Mouse (Mus musculus) neural tube, embryonic 13.5 days (tissue): ENCODE results near the gene Cass4. TPM values are rescaled to one million over a fixed set of nuclear protein-coding genes. Genes with fewer than 3 reads are reported as not detected.
A peak's percentile ranks its signal among the peaks of the same experiment; 100 is the strongest.

Experiments used
- ATAC-seq: fragments of 200-750 bp; cut with Nextera tagmentation; 2 replicates; pipeline ENCODE4 v1.8.0; 2017; ENCODE audit warnings: low read depth, mild to moderate bottlenecking, moderate TSS enrichment, moderate library complexity
- H3K27ac ChIP-seq: fragments of 300-500 bp; sonication (generic); replicated peaks from 2 replicates; pipeline ENCODE4 v1.5.1; 2015; ENCODE audit warnings: moderate library complexity, mild to moderate bottlenecking, inconsistent platforms
- H3K27me3 ChIP-seq: fragments of 300-500 bp; sonication (generic); 2 replicates; pipeline ENCODE4 v1.6.1; 2015; ENCODE audit warnings: mild to moderate bottlenecking, inconsistent platforms
- H3K36me3 ChIP-seq: fragments of 300-500 bp; sonication (generic); 2 replicates; pipeline ENCODE4 v1.6.1; 2015; ENCODE audit warnings: mild to moderate bottlenecking, inconsistent platforms
- H3K4me1 ChIP-seq: fragments of 300-500 bp; sonication (generic); replicated peaks from 2 replicates; pipeline ENCODE4 v1.6.1; 2015; ENCODE audit warnings: inconsistent platforms
- H3K4me2 ChIP-seq: fragments of 300-500 bp; sonication (generic); 2 replicates; pipeline ENCODE4 v1.6.1; 2015; ENCODE audit warnings: inconsistent platforms, mild to moderate bottlenecking, moderate library complexity
- H3K4me3 ChIP-seq: fragments of 300-500 bp; sonication (generic); 2 replicates; pipeline ENCODE4 v1.5.1; 2015; ENCODE audit warnings: mild to moderate bottlenecking, inconsistent platforms
- H3K9ac ChIP-seq: fragments of 300-500 bp; sonication (generic); 2 replicates; pipeline ENCODE4 v1.6.1; 2015; ENCODE audit warnings: moderate library complexity, mild to moderate bottlenecking, inconsistent platforms
- H3K9me3 ChIP-seq: fragments of 300-500 bp; sonication (generic); 2 replicates; pipeline ENCODE4 v1.6.1; 2016; ENCODE audit warnings: inconsistent platforms
- WGBS: fragments of 180-500 bp; shearing (Covaris S2); methylation state at CpG from one replicate; pipeline ENCODE4 v1.1.7; 2015; 5-methylcytosine and 5-hydroxymethylcytosine counted together
- polyA plus RNA-seq: library from polyadenylated mRNA; unstranded; fragments of >200 nt; fragmentation: Nextera tagmentation; extraction: Ambion mirVana; gene quantifications from 2 replicates; pipeline ENCODE4 v1.2.1, GENCODE M21; 2015

Cass4 gene
- polyA plus RNA-seq, 1 experiment from 2014 or later = 0.46 TPM

DNA sequence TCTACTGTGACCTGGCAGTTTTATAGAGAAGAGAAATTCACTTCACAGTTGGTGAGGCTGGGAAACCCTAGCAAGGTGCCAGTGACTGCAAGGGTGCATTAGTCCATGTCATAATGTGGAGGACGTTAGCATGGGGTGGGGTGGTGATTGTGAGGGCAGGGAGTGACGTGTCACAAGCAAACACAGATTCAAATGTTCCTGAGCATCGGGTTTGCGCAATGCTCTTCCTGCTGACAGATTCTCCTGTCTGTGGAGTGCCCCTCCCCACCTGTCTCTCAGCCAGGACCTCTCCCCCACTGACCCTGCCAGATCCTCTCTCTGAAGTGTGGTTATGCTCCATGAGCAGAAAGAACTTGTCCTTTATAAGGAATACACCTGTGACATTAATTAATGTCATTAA is 54.7 kb downstream of the Cass4 start:
- no peak overlapping the region for H3K4me2 ChIP-seq
- WGBS = 87% methylated on average over 4 of the region's 4 CpGs
- H3K27ac ChIP-seq = no peak overlapping the region
- no peaks in the 10 kb centered on the region for H3K27me3 ChIP-seq
- peaks cover 88% of the 10 kb centered on the region for H3K36me3 ChIP-seq
- no peak for ATAC-seq
- H3K9ac ChIP-seq = no peak overlapping the region
- no peaks in the 10 kb centered on the region for H3K9me3 ChIP-seq
- no peak overlapping the region for H3K4me3 ChIP-seq
- H3K4me1 ChIP-seq = no peaks in the 10 kb centered on the region

DNA sequence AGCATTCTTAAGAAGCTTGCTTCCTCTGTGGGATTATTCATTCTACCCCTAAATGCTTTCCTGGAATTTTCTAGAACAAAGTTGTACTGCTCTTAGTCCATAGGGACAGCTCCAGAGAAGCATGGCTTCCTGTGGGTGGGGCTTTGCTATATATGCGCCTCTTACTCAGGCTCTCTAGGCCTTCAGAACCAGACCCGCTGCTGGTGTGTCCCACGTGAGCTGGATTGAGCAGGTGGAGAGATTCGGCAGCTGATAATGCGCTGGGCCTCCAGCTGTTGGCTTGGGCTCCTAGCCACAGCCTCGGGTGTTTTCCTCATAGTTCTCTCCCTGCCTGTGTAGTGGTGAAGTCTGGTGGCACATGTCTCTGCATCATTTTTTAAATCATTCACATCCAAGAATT is 57.0 kb downstream of the Cass4 start:
- H3K9me3 ChIP-seq = no peaks in the 10 kb centered on the region
- no peaks in the 10 kb centered on the region for H3K4me1 ChIP-seq
- H3K4me2 ChIP-seq = no peak overlapping the region
- H3K9ac ChIP-seq = no peak overlapping the region
- no peaks in the 10 kb centered on the region for H3K27me3 ChIP-seq
- no peak overlapping the region for H3K27ac ChIP-seq
- ATAC-seq = no peak
- WGBS = 89% methylated on average over 6 of the region's 6 CpGs
- peaks cover 92% of the 10 kb centered on the region for H3K36me3 ChIP-seq
- H3K4me3 ChIP-seq = no peak overlapping the region

DNA sequence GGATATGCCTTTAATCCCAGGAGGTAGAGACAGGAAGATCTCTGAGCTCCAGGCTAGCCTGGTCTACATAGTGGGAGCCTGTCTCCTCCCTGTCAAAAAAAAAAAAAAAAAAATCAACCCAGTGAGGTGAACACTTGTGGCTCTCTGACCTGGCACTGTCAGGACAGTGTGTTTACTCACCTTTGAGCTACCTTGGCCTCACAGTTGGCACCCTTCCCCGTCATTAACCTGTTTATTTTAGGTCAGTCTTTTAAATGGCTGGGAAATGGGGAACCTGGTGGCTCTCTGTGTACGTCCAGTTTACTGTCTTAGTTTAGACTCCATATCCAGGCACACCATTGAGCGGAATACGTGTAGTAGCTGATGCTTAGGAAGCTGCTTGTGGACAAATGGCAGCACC is 58.4 kb downstream of the Cass4 start:
- H3K27me3 ChIP-seq = no peaks in the 10 kb centered on the region
- 96% methylated on average over 4 of the region's 4 CpGs for WGBS
- peaks cover 89% of the 10 kb centered on the region for H3K36me3 ChIP-seq
- H3K4me1 ChIP-seq = no peaks in the 10 kb centered on the region
- no peak overlapping the region for H3K4me2 ChIP-seq
- H3K4me3 ChIP-seq = no peak overlapping the region
- ATAC-seq = no peak
- no peaks in the 10 kb centered on the region for H3K9me3 ChIP-seq
- H3K9ac ChIP-seq = no peak overlapping the region
- no peak overlapping the region for H3K27ac ChIP-seq

DNA sequence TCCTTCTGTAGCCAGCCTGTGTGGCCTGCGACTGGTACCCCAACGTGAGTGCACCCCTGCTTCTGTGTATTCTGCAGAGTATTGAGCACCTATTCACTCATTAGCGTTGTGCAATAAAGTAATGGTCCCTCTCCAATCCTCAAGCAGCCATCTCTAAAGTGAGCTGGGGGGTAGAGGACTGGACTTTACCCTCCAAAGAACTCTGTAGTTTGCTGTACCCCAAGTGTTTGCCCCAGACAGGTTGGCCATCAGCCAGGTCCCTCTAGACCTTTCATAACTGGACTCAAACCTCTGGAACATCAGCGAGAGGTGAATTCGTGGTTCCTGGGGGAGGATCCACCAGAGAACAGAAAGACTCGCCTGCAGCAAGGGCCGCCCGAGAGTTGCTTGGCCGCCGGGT is 58.9 kb downstream of the Cass4 start:
- ATAC-seq = no peak
- H3K36me3 ChIP-seq = peaks cover 89% of the 10 kb centered on the region
- H3K27ac ChIP-seq = no peak overlapping the region
- WGBS = 94% methylated on average over 10 of the region's 10 CpGs
- no peak overlapping the region for H3K4me2 ChIP-seq
- no peaks in the 10 kb centered on the region for H3K9me3 ChIP-seq
- no peak overlapping the region for H3K4me3 ChIP-seq
- no peak overlapping the region for H3K9ac ChIP-seq
- no peaks in the 10 kb centered on the region for H3K27me3 ChIP-seq
- no peaks in the 10 kb centered on the region for H3K4me1 ChIP-seq

DNA sequence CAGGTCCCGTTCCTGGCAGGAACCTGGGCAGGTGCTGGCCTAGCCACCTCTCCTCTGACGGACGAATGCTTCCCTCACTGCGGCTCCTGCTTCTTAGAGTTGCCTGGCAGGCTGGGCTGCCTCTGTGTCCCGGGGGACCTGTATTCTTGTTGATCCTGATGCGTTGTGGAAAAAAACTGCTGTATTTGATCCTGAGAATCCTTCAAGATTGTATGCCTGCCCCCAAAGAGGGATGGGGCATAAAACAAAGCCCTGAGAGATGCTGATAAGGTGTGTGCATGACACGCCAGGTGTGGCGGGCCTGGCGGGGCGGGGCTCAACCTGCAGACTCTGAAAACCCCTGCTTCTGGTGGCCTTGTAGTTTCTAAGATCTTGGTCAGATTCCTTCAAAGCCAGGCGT is 64.9 kb downstream of the Cass4 start, which contains the start of gene Gcnt7:
Gene Gcnt7, minus strand, starts transcription at position 101 of the 400 bp plus-strand sequence.
- no peak within 1 kb of the TSS for H3K9ac ChIP-seq
- H3K4me3 ChIP-seq = no peak within 1 kb of the TSS
- H3K4me1 ChIP-seq = no peaks in the 10 kb centered on the region
- H3K4me2 ChIP-seq = no peak within 1 kb of the TSS
- no peak within 1 kb of the TSS for H3K27ac ChIP-seq
- H3K36me3 ChIP-seq = peaks cover 68% of the 10 kb centered on the region
- no peaks in the 10 kb centered on the region for H3K9me3 ChIP-seq
- H3K27me3 ChIP-seq = no peaks in the 10 kb centered on the region
- ATAC-seq = no peak
- WGBS = 88% methylated on average over 11 of the region's 11 CpGs

DNA sequence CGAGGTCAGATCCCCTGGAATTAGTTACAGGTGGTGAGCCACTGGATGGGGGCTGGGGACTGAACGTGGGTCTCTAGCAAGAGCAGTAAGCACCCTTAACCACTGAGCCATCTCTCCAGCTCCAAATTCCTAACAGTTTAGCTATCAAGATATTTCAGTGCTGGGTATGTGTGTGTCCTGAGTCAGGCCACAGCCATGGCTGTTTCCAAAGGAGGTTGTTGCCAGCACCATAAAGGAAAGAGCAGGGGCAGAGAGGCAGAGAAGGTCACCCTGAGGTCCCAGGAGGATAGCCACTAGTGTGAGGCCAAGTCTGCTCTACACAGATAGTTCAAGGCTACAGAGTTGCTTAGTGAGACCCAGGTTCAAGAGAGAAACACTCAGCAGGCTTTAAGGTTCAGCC is 67.1 kb downstream of the Cass4 start:
- ATAC-seq = no peak
- WGBS = 93% methylated on average over 2 of the region's 2 CpGs
- Histone ChIP-seq H3K27ac (no peak overlapping the region), H3K27me3 (no peaks in the 10 kb centered on the region), H3K36me3 (peaks cover 75% of the 10 kb centered on the region), H3K9me3 (no peaks in the 10 kb centered on the region), H3K4me1 (no peaks in the 10 kb centered on the region), H3K4me3 (no peak overlapping the region), H3K4me2 (no peak overlapping the region), H3K9ac (no peak overlapping the region)

DNA sequence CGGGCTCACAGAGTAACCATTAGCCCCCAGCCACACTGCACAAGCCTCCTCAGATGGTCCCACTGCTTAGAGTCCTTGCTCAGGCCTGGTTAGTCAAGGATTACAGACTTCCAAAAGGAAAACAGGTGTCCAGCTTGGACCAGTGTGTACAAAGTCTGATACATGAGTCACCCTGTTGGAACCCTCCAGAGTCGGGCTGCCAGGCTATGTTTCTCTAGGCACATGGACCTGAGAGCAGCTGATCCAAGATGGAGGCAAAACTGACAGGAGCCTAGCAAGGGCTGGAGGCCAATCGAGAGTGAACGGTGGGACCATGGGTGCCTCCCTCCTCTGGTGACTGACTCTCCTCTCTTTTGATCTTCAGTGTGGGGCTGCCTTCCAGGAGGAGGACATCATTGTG is 69.2 kb downstream of the Cass4 start:
- 92% methylated on average over 4 of the region's 4 CpGs for WGBS
- Histone ChIP-seq H3K9me3 (no peaks in the 10 kb centered on the region), H3K27ac (no peak overlapping the region), H3K4me2 (no peak overlapping the region), H3K9ac (no peak overlapping the region), H3K4me1 (no peaks in the 10 kb centered on the region), H3K36me3 (peaks cover 78% of the 10 kb centered on the region), H3K4me3 (no peak overlapping the region), H3K27me3 (no peaks in the 10 kb centered on the region)
- ATAC-seq = no peak

DNA sequence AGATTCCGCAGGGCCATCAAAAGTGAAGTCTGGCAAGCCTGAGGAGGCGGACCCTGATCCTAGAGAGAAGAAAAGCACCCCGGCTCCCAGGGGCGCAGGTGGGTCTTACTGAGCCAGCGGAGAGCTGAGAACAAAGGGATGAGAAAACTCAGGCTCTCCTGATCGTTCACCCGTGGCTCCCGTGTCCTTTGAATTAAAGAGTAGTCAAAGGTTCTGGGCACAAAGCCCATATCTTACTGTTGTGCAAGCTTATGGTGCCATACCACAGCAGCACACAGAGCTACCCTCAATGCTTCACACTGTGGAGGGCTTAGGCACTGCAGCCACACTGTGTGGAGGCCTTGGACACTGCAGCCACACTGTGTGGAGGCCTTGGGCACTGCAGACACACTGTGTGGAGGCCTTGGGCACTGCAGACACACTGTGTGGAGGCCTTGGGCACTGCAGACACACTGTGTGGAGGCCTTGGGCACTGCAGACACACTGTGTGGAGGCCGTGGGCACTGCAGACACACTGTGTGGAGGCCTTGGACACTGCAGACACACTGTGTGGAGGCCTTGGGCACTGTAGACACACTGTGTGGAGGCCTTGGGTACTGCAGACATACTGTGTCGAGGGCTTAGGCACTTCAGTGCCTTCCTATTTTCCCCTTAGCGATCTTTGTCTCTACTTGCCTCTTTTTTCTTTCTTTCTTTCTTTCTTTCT is 73.0 kb downstream of the Cass4 start:
- Histone ChIP-seq H3K36me3 (peaks cover 83% of the 10 kb centered on the region), H3K27me3 (no peaks in the 10 kb centered on the region), H3K4me1 (no peaks in the 10 kb centered on the region)

DNA sequence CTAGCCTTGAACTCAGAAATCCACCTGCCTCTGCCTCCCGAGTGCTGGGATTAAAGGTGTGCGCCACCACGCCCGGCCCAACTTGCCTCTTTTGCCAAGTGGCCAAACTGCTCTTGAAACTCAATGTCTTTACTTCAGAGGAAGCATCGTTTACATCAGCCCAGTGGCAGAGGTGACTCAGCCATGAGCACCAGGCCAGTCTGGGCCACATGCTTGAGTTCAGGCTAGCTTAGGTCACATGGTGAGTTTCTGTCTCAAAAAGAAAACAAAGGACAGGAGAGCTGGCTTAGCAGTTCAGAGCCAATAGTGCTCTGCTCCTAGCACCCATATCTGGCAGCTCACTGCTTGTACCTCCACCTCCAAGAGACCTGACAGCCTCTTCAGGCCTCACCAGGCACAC is 73.6 kb downstream of the Cass4 start:
- WGBS = 98% methylated on average over 5 of the region's 5 CpGs
- Histone ChIP-seq H3K4me2 (no peak overlapping the region), H3K36me3 (peaks cover 78% of the 10 kb centered on the region), H3K4me1 (no peaks in the 10 kb centered on the region), H3K9me3 (no peaks in the 10 kb centered on the region), H3K4me3 (no peak overlapping the region), H3K9ac (no peak overlapping the region), H3K27ac (no peak overlapping the region), H3K27me3 (no peaks in the 10 kb centered on the region)
- ATAC-seq = no peak

More for the DNA sequence above, 73.0 kb downstream of the Cass4 start:
- ATAC-seq = no peak
- Histone ChIP-seq H3K4me2 (no peak overlapping the region), H3K9ac (no peak overlapping the region), H3K9me3 (no peaks in the 10 kb centered on the region), H3K4me3 (no peak overlapping the region), H3K27ac (no peak overlapping the region)
- 82% methylated on average over 11 of the region's 11 CpGs for WGBS

DNA sequence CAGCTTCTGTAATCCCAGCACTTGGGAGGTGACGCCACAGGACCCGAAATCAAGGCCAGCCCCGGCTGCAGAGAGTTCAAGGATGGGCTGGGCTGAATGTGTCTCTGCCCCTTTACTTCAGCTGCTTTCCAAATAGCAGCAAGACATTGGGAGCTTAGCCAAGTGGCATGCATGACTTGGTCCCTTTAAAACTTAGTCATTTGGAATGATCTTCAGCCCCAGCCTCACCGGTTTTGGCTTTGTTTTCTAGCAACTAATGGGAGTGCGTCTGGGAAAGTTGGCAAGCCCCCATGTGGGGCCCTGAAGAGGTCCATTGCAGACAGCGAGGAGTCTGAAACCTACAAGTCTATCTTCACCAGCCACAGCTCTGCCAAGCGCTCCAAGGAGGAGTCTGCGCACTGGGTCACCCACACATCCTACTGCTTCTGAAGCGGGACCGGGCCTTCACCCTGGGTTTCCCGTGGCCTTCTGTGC is 74.8 kb downstream of the Cass4 start:
- 64% methylated on average over 11 of the region's 11 CpGs for WGBS
- peak; percentile 75 for ATAC-seq
- Histone ChIP-seq H3K27ac (no peak overlapping the region), H3K9me3 (no peaks in the 10 kb centered on the region), H3K4me1 (peaks cover 4% of the 10 kb centered on the region; the same call in 1 of the 2 replicates), H3K27me3 (no peaks in the 10 kb centered on the region), H3K4me3 (no peak overlapping the region), H3K9ac (no peak overlapping the region), H3K36me3 (peaks cover 67% of the 10 kb centered on the region), H3K4me2 (no peak overlapping the region)

DNA sequence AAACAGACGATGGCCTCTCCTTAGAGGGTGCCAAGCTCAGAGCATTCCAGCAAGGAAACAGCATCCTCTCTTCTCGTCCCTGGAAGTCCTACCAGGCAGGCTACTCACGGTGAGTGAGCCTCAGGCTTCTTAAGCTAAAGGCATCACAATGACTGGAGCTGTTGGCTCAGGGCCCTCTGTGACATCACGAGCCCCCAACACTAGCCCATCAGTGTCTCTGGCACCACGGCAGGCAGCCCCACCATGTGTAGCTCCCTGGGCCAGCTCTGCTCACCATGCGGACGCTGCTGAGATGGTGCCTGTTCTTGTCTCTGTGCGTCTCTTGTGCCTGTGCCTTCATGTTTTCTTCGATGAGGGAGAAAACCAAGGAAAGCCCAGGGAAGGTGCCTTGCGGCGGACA is 78.7 kb downstream of the Cass4 start, which contains the start of gene Fam209:
Gene Fam209, plus strand, starts transcription at position 203 of the 400 bp plus-strand sequence.
- H3K4me3 ChIP-seq = no peak within 1 kb of the TSS
- H3K9me3 ChIP-seq = no peaks in the 10 kb centered on the region
- no peak for ATAC-seq
- H3K36me3 ChIP-seq = peaks cover 28% of the 10 kb centered on the region
- no peak within 1 kb of the TSS for H3K27ac ChIP-seq
- H3K4me2 ChIP-seq = no peak within 1 kb of the TSS
- peaks cover 9% of the 10 kb centered on the region; the same call in 1 of the 2 replicates for H3K4me1 ChIP-seq
- no peaks in the 10 kb centered on the region; the same call in 1 of the 2 replicates for H3K27me3 ChIP-seq
- H3K9ac ChIP-seq = no peak within 1 kb of the TSS
- 89% methylated on average over 11 of the region's 11 CpGs for WGBS

DNA sequence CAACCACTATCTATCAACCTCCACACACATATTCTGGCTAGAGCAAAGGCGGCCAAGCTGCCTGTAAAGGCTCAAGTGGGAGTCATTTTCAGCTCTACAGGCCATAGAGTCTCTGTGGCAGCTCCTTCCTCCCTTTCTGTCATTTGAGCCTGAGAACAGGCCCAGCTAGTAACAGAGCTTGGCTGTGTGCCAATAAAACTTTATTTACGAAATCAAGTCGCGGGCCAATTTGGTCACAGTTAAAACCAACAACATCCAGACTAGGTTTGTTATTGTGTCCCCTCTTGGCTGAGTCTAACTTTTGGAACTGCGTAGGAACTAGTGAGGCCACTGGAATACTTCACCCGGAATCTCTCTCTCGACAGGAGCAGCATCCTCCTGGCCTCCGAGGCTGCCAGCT is 80.0 kb downstream of the Cass4 start:
- Histone ChIP-seq H3K36me3 (peaks cover 16% of the 10 kb centered on the region), H3K27ac (no peak overlapping the region), H3K9ac (no peak overlapping the region), H3K4me1 (peaks cover 9% of the 10 kb centered on the region; the same call in 1 of the 2 replicates), H3K4me2 (no peak overlapping the region), H3K4me3 (no peak overlapping the region), H3K9me3 (no peaks in the 10 kb centered on the region), H3K27me3 (no peaks in the 10 kb centered on the region; the same call in 1 of the 2 replicates)
- no peak for ATAC-seq
- WGBS = 55% methylated on average over 8 of the region's 8 CpGs

DNA sequence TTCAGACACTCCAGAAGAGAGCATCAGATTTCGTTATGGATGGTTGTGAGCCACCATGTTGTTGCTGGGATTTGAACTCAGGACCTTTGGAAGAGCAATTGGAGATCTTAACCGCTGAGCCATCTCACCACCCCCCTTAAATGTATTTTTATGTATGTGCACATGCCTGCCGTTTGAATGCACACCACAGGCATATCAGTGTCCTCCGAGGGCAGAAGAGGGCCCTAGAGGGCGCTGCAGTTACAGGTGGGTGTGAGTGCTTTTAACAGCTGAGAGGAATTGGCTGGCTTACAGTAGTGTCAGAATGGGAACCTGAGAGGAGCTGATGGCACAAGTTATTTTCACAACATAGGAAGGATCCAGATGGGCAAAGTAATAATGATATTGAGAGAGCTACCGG is 81.4 kb downstream of the Cass4 start:
- H3K27ac ChIP-seq = no peak overlapping the region
- 31% methylated on average over 6 of the region's 6 CpGs for WGBS
- no peaks in the 10 kb centered on the region for H3K9me3 ChIP-seq
- no peak for ATAC-seq
- peaks cover 9% of the 10 kb centered on the region; the same call in 1 of the 2 replicates for H3K4me1 ChIP-seq
- H3K27me3 ChIP-seq = no peaks in the 10 kb centered on the region; the same call in 1 of the 2 replicates
- no peak overlapping the region for H3K4me2 ChIP-seq
- H3K36me3 ChIP-seq = peaks cover 2% of the 10 kb centered on the region
- H3K9ac ChIP-seq = no peak overlapping the region
- H3K4me3 ChIP-seq = no peak overlapping the region
